Mouse (Mus musculus): ENCODE measurements around the gene Thsd7b. TPM values are rescaled to one million over a fixed set of nuclear protein-coding genes. Genes with fewer than 3 reads are reported as not detected.

The Thsd7b gene
- polyA plus RNA-seq, 1 experiment, result 0.75 TPM

DNA sequence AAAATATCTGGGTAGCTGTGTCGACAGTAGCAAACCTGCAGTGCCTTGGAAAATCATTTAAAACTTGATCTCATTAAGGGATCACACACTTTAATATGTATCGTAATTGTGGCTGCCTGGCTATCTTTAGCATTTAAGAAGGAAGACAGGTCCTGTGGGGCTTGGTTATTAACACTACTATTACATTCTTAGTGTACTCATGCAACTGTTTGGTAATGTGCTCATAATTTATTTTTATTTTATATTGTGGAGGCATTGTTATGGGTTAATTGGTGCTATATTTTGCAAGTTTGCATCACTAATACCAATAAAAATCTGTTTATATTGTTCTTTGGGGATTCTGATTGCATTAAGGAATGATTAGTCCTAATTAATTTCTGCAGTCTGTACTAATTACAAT, 265.4 kb downstream of the Thsd7b start:
- H3K27ac ChIP-seq (ENCODE audit: control insufficient read depth, insufficient read depth, low read depth, low read length, poor library complexity), result no peak overlapping the region
- TF ChIP-seq CTCF (IDR thresholded peaks at IDR 0.05; ENCODE audit: control insufficient read depth, insufficient read depth, low read length), result no peak
- TF ChIP-seq POLR2A (IDR thresholded peaks at IDR 0.05; ENCODE audit: borderline replicate concordance, control insufficient read depth, low read depth, low read length), result no peak
- no peak overlapping the region for H3K4me3 ChIP-seq (replicated peaks; ENCODE audit: control insufficient read depth, low read depth, low read length)
- no peaks in the 10 kb centered on the region for H3K4me1 ChIP-seq (ENCODE audit: control insufficient read depth, insufficient read depth, low read length)
- WGBS, result 77% methylated on average over 2 of the region's 2 CpGs

DNA sequence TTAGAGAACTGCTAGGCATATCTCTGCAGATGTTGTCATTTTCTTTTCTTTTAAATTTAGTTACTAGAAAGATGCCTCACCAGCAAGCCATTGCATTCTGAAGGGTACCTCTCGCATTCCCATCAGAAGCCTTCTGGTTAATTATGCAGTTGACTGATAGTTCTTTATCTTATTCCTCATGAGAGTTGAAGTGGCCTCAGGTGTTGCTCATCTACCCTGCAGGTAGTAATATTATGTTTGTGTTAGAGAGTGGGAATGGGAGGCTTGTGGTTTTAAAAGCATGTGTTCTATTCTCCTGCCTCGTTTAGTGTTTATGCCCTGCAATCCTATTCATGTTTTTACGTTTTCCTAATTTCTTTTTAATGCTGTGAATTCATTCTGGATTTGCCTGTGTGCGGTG, 265.9 kb downstream of the Thsd7b start:
- Histone ChIP-seq H3K4me1 (ENCODE audit: control insufficient read depth, insufficient read depth, low read length) (no peaks in the 10 kb centered on the region), H3K4me3 (replicated peaks; ENCODE audit: control insufficient read depth, low read depth, low read length) (no peak overlapping the region), H3K27ac (ENCODE audit: control insufficient read depth, insufficient read depth, low read depth, low read length, poor library complexity) (no peak overlapping the region)
- WGBS, result 80% methylated on average over 4 of the region's 4 CpGs
- TF ChIP-seq POLR2A (IDR thresholded peaks at IDR 0.05; ENCODE audit: borderline replicate concordance, control insufficient read depth, low read depth, low read length) (no peak), CTCF (IDR thresholded peaks at IDR 0.05; ENCODE audit: control insufficient read depth, insufficient read depth, low read length) (no peak)

DNA sequence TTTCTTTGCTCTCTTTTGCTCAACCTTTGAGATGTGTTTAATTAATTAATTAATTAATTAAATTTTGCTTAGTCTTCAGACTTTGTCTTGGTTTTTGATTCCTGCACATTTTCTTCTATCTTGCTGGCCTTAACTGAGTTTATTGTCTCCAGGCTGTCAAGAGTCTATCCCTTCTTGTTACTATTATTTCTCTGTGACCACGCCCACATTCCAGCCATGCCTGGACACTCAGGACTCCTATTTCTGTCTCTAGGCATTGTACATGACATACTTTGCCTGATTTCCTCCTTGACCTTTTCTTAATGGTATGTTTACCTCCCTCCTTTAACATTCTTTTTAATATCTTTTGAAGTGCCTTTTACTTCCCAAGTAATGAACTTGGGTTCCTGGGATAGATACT, 267.6 kb downstream of the Thsd7b start:
- Histone ChIP-seq H3K4me3 (replicated peaks; ENCODE audit: control insufficient read depth, low read depth, low read length) (no peak overlapping the region), H3K4me1 (ENCODE audit: control insufficient read depth, insufficient read depth, low read length) (no peaks in the 10 kb centered on the region), H3K27ac (ENCODE audit: control insufficient read depth, insufficient read depth, low read depth, low read length, poor library complexity) (no peak overlapping the region)
- 63% methylated on average over 1 of the region's 1 CpGs for WGBS
- TF ChIP-seq POLR2A (IDR thresholded peaks at IDR 0.05; ENCODE audit: borderline replicate concordance, control insufficient read depth, low read depth, low read length) (no peak), CTCF (IDR thresholded peaks at IDR 0.05; ENCODE audit: control insufficient read depth, insufficient read depth, low read length) (no peak)

DNA sequence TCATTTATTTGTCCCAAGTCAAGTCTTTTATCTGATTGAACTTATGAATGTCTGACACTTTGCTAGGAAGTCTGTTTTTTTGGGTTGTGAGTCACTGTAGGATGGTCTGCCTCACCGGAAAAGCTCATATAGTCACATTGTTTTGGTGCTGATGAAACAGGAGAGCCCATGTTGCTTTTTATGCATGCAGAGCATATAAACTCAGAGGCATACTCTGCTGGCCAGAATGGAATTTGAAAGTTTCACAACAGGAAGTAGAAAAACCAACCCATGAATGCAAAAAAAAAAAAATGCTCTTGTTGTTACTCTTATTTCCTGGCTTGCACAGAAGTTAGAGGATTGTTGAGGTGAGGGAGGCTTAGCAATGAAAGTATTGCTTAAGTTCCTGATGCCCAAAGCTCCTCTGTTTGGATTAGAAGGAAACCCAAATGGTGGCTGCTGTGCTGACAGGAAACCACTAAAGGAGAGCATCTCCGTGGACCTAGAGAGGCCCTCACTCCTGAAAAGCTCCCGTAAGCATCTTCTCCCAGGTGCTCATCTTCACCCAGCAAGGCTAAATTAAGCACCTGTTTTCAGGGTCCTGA, 269.6 kb downstream of the Thsd7b start:
- WGBS, result 20% methylated on average over 3 of the region's 3 CpGs
- no peak overlapping the region for H3K27ac ChIP-seq (ENCODE audit: control insufficient read depth, insufficient read depth, low read depth, low read length, poor library complexity)
- no peak overlapping the region for H3K4me3 ChIP-seq (replicated peaks; ENCODE audit: control insufficient read depth, low read depth, low read length)
- no peaks in the 10 kb centered on the region for H3K4me1 ChIP-seq (ENCODE audit: control insufficient read depth, insufficient read depth, low read length)
- TF ChIP-seq POLR2A (IDR thresholded peaks at IDR 0.05; ENCODE audit: borderline replicate concordance, control insufficient read depth, low read depth, low read length) (no peak), CTCF (IDR thresholded peaks at IDR 0.05; ENCODE audit: control insufficient read depth, insufficient read depth, low read length) (no peak)

DNA sequence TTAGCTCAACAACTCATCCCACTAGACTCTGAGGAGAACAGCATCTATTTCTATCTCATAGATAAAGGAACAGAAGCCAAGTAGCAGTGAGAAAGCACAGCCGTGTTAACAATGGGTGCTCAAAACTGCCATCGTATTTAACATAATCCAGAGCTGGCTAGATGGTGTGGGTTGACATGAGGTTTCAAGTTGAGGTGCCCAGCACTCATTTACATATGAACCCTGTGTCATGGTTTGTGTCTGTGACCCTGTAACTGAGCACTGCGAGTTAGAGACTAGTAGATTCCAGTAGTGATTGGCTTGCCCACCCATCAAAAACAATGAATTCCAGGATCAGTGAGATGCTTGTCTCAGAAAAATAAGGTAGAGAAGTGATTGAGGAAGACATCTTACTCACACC, 270.1 kb downstream of the Thsd7b start:
- 65% methylated on average over 3 of the region's 3 CpGs for WGBS
- Histone ChIP-seq H3K27ac (ENCODE audit: control insufficient read depth, insufficient read depth, low read depth, low read length, poor library complexity) (no peak overlapping the region), H3K4me1 (ENCODE audit: control insufficient read depth, insufficient read depth, low read length) (no peaks in the 10 kb centered on the region), H3K4me3 (replicated peaks; ENCODE audit: control insufficient read depth, low read depth, low read length) (no peak overlapping the region)
- no peak for TF ChIP-seq POLR2A (IDR thresholded peaks at IDR 0.05; ENCODE audit: borderline replicate concordance, control insufficient read depth, low read depth, low read length)
- TF ChIP-seq CTCF (IDR thresholded peaks at IDR 0.05; ENCODE audit: control insufficient read depth, insufficient read depth, low read length), result no peak

DNA sequence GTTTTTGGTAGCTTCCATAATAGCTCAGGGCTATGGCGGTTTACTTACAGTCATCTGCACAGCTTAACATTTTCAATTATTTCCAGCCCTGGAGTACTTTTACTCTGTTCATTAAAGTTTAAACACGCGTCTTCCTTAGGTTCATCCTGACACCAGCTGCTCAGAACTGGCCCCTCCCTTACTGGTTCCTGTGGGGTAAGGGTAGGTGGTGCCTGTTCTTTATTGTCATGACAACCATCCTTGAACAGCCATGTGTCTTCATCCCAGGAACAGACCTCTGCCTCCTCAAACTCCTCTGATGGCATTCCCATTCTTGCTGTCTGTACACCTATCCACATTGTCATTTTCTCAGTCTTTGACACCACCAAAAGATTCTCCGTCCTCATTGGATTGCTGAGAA, 285.0 kb downstream of the Thsd7b start:
- TF ChIP-seq CTCF (IDR thresholded peaks at IDR 0.05; ENCODE audit: control insufficient read depth, insufficient read depth, low read length), result no peak
- no peak for TF ChIP-seq POLR2A (IDR thresholded peaks at IDR 0.05; ENCODE audit: borderline replicate concordance, control insufficient read depth, low read depth, low read length)
- Histone ChIP-seq H3K4me3 (replicated peaks; ENCODE audit: control insufficient read depth, low read depth, low read length) (no peak overlapping the region), H3K27ac (ENCODE audit: control insufficient read depth, insufficient read depth, low read depth, low read length, poor library complexity) (no peak overlapping the region), H3K4me1 (ENCODE audit: control insufficient read depth, insufficient read depth, low read length) (no peaks in the 10 kb centered on the region)
- 81% methylated on average over 4 of the region's 4 CpGs for WGBS

DNA sequence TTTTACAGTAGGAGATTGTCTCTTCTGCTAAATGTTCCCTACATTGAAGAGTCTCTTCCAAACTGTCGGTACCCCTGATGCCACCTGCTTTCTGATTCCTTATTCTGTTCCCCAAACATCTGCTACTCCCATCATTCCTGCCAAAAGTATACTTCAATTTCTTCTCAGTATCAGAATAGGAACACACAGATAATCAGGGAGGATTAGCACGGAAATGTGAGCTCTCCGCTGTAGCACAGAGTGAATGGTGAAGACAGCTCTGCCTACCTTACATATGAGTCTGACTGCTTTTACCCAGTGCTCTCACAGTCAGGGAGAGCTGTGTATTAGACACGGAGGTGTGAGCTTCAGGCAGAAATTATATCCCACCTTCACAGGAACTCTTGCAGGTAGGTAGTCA, 286.0 kb downstream of the Thsd7b start:
- H3K4me1 ChIP-seq (ENCODE audit: control insufficient read depth, insufficient read depth, low read length), result no peaks in the 10 kb centered on the region
- TF ChIP-seq POLR2A (IDR thresholded peaks at IDR 0.05; ENCODE audit: borderline replicate concordance, control insufficient read depth, low read depth, low read length) (no peak), CTCF (IDR thresholded peaks at IDR 0.05; ENCODE audit: control insufficient read depth, insufficient read depth, low read length) (no peak)
- H3K4me3 ChIP-seq (replicated peaks; ENCODE audit: control insufficient read depth, low read depth, low read length), result no peak overlapping the region
- H3K27ac ChIP-seq (ENCODE audit: control insufficient read depth, insufficient read depth, low read depth, low read length, poor library complexity), result no peak overlapping the region
- WGBS, result 81% methylated on average over 4 of the region's 4 CpGs

DNA sequence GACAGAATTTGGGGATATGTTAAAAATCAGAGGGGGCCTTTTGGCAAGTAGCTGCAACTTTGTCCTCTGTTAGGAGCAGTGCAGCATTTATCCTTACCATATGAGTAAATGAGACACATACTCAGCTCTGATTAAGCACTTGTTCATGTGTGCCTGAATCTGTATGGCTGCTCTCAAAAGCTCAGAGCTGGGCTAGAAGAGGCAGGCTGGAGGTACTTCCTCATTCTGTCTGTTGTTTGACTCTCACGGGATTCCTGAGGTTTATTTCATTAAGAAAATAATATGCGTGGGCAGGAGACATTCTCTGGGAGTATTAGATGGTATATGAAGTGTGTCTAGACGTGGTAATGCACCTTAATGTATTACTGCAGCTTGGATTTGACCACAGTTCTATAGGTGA, 286.7 kb downstream of the Thsd7b start:
- 3% methylated on average over 3 of the region's 3 CpGs for WGBS
- no peak for TF ChIP-seq CTCF (IDR thresholded peaks at IDR 0.05; ENCODE audit: control insufficient read depth, insufficient read depth, low read length)
- no peak for TF ChIP-seq POLR2A (IDR thresholded peaks at IDR 0.05; ENCODE audit: borderline replicate concordance, control insufficient read depth, low read depth, low read length)
- Histone ChIP-seq H3K4me1 (ENCODE audit: control insufficient read depth, insufficient read depth, low read length) (no peaks in the 10 kb centered on the region), H3K4me3 (replicated peaks; ENCODE audit: control insufficient read depth, low read depth, low read length) (no peak overlapping the region), H3K27ac (ENCODE audit: control insufficient read depth, insufficient read depth, low read depth, low read length, poor library complexity) (no peak overlapping the region)

DNA sequence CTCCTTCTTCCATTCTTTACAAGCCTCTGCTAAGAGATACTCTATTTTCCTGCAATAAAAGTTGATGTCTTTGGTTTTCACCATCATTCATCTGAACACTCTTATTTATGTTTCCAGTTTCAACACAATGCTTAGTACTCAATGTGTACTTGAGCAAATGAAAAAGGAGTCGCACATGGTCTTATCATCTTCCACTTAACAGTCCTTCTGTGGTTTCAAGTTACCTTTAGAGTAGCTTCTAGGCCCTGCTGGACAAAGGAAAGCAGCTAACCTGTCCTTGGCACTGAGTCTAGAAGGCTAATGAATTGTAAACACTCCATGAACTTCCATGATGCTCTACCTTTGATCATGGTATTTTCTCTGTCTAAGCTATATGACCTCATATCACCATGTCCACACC, 289.6 kb downstream of the Thsd7b start:
- Histone ChIP-seq H3K4me3 (replicated peaks; ENCODE audit: control insufficient read depth, low read depth, low read length) (no peak overlapping the region), H3K4me1 (ENCODE audit: control insufficient read depth, insufficient read depth, low read length) (no peaks in the 10 kb centered on the region), H3K27ac (ENCODE audit: control insufficient read depth, insufficient read depth, low read depth, low read length, poor library complexity) (no peak overlapping the region)
- 78% methylated on average over 1 of the region's 1 CpGs for WGBS
- TF ChIP-seq CTCF (IDR thresholded peaks at IDR 0.05; ENCODE audit: control insufficient read depth, insufficient read depth, low read length), result no peak
- TF ChIP-seq POLR2A (IDR thresholded peaks at IDR 0.05; ENCODE audit: borderline replicate concordance, control insufficient read depth, low read depth, low read length), result no peak

All from bone marrow, adult 2 months (tissue).